Mouse (Mus musculus) limb, embryonic 11.5 days (tissue): Measurements from ENCODE around the gene Il1r1. TPM values are rescaled to one million over a fixed set of nuclear protein-coding genes. Genes with fewer than 3 reads are reported as not detected.

Experiments
- ATAC-seq: fragments of 200-750 bp; cut with Nextera tagmentation; 2 replicates; pipeline ENCODE4 v1.8.0; 2017; ENCODE audit warnings: low read depth; ENCODE audit not compliant: insufficient number of reproducible peaks, low FRiP score, low TSS enrichment
- DNase-seq: peaks from one replicate; pipeline ENCODE4 v3.0.0-alpha.2; 2015; ENCODE audit warnings: low spot score
- H3K27ac ChIP-seq: fragments of 300-500 bp; sonication (generic); replicated peaks from 2 replicates; pipeline ENCODE4 v1.5.1; 2014; ENCODE audit warnings: low read depth, mild to moderate bottlenecking, low read length
- H3K27me3 ChIP-seq: fragments of 300-500 bp; sonication (generic); 2 replicates; pipeline ENCODE4 v1.6.1; 2014; ENCODE audit warnings: mild to moderate bottlenecking, low read length, mixed read lengths; ENCODE audit not compliant: control insufficient read depth, insufficient read depth
- H3K36me3 ChIP-seq: fragments of 300-500 bp; sonication (generic); 2 replicates; pipeline ENCODE4 v1.6.1; 2014; ENCODE audit warnings: mild to moderate bottlenecking, low read length, moderate library complexity, mixed read lengths; ENCODE audit not compliant: control insufficient read depth, insufficient read depth
- H3K4me1 ChIP-seq: fragments of 300-500 bp; sonication (generic); 2 replicates; pipeline ENCODE4 v1.6.1; 2014; ENCODE audit warnings: low read length, mixed read lengths; ENCODE audit not compliant: control insufficient read depth, insufficient read depth
- H3K4me2 ChIP-seq: fragments of 300-500 bp; sonication (generic); 2 replicates; pipeline ENCODE4 v1.6.1; 2014; ENCODE audit warnings: low read depth, mild to moderate bottlenecking, moderate library complexity; ENCODE audit not compliant: severe bottlenecking
- H3K4me3 ChIP-seq: fragments of 300-500 bp; sonication (generic); 2 replicates; pipeline ENCODE4 v1.5.1; 2014; ENCODE audit warnings: low read depth, low read length
- H3K9ac ChIP-seq: fragments of 300-500 bp; sonication (generic); 2 replicates; pipeline ENCODE4 v1.6.1; 2014; ENCODE audit warnings: mild to moderate bottlenecking, low read length
- H3K9me3 ChIP-seq: fragments of 300-500 bp; sonication (generic); 2 replicates; pipeline ENCODE4 v1.6.1; 2016; ENCODE audit warnings: low read length; ENCODE audit not compliant: control insufficient read depth
- WGBS: fragments of 180-500 bp; shearing (Covaris S2); extraction: QIAGEN DNeasy Blood & Tissue Kit; methylation state at CpG from one replicate; pipeline ENCODE4 v1.1.7; 2014; 5-methylcytosine and 5-hydroxymethylcytosine counted together
- polyA plus RNA-seq: library from polyadenylated mRNA; unstranded; fragments of >200 nt; fragmentation: Nextera tagmentation; extraction: Ambion mirVana; gene quantifications from 2 replicates; pipeline ENCODE4 v1.2.1, GENCODE M21; 2014

Il1r1 gene
- polyA plus RNA-seq, 1 experiment from 2014 or later, result 1.8 TPM

DNA sequence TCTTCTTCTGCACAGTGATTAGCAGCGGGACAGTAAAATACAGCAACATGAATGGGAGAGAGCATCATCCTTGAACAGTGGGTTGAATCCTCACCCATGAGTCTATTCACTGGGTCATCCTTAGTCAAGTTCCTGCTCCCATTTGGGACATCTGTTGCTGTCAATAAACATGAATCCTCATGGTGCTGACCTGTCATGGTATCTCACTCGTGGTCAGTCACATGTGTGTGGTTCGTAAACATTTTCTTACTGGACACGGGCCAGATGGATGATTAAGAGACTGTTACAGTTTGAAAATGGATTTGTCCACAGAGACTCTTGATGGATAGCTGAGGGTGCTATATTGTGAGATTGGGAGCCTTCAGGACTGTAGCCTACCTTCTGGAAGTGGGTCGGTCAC lies 29.1 kb downstream of the Il1r1 start:
- Histone ChIP-seq H3K36me3 (no peaks in the 10 kb centered on the region), H3K27me3 (no peaks in the 10 kb centered on the region), H3K9me3 (no peaks in the 10 kb centered on the region), H3K4me1 (no peaks in the 10 kb centered on the region), H3K4me2 (no peak overlapping the region), H3K27ac (no peak overlapping the region), H3K9ac (no peak overlapping the region), H3K4me3 (no peak overlapping the region)
- 83% methylated on average over 5 of the region's 5 CpGs for WGBS
- DNase-seq (no peak), ATAC-seq (no peak)

GRCm38 (mm10) chr1:40254347-40255057 lies 29.6 kb downstream of the Il1r1 start:
- ATAC-seq (no peak), DNase-seq (no peak)
- Histone ChIP-seq H3K4me2 (no peak overlapping the region), H3K9ac (no peak overlapping the region), H3K27me3 (no peaks in the 10 kb centered on the region), H3K9me3 (no peaks in the 10 kb centered on the region), H3K27ac (no peak overlapping the region), H3K4me1 (no peaks in the 10 kb centered on the region), H3K4me3 (no peak overlapping the region), H3K36me3 (no peaks in the 10 kb centered on the region)
- WGBS, result 71% methylated on average over 3 of the region's 3 CpGs

DNA sequence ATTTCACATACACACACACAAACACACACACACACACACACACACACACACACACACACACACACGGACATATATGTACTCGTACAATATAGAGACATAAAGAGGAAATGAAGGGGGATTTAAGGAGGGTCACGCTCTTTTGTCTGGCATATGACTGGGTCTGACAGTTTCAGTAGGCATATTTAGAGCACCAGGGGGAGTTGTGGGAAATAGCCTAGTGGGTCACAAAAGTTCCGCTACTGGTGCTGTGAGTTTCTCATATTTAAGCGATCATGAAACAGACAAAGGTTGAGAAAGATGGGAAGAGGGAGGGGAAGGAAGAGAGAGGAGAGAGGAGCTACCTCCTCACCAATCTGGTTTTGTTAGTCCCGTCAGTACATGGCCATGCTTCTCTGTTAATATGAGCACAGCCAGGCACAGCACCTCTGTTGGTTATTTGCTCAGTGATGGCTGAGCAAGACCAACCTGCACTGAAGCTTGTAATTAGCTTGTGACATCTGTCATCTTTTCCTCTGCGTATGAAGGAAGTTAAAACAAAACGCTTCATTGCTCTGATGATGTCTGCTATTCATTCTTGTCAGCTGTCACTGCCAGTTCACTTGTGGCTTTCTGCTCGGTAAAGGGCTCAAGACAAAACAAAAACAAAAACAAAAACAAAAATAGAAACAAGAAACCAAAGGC lies 37.7 kb downstream of the Il1r1 start:
- Histone ChIP-seq H3K9ac (no peak overlapping the region), H3K27me3 (no peaks in the 10 kb centered on the region), H3K36me3 (no peaks in the 10 kb centered on the region), H3K9me3 (no peaks in the 10 kb centered on the region), H3K4me2 (no peak overlapping the region), H3K4me1 (0 out of 2 replicates have a peak, but pooled peaks cover 3% of the 10 kb centered on the region), H3K4me3 (no peak overlapping the region), H3K27ac (no peak overlapping the region)
- ATAC-seq (no peak), DNase-seq (no peak)
- WGBS, result 87% methylated on average over 9 of the region's 9 CpGs

DNA sequence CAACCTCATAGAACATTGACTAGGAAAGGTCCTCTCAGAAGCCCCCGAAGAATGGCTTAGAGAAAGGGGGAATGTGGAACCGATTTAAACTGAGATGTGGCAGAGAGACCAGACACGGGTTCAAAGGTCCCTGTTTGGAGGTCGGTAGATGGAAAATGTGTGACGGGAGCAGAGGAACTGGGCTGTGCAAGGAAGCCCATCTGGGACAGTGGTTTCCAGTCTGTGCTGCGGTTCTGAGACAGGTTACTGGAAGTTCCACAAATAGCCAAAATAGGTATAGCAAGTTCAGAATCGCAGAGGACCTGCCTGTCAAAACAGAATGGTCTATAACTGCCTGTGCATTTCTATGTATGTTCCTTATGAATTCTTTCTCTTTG lies 38.2 kb downstream of the Il1r1 start:
- H3K9me3 ChIP-seq, result no peaks in the 10 kb centered on the region
- 0 out of 2 replicates have a peak, but pooled peaks cover 3% of the 10 kb centered on the region for H3K4me1 ChIP-seq
- H3K9ac ChIP-seq, result no peak overlapping the region
- H3K27ac ChIP-seq, result no peak overlapping the region
- no peak overlapping the region for H3K4me3 ChIP-seq
- ATAC-seq (no peak), DNase-seq (no peak)
- no peaks in the 10 kb centered on the region for H3K36me3 ChIP-seq
- 72% methylated on average over 7 of the region's 7 CpGs for WGBS
- no peak overlapping the region for H3K4me2 ChIP-seq
- no peaks in the 10 kb centered on the region for H3K27me3 ChIP-seq

DNA sequence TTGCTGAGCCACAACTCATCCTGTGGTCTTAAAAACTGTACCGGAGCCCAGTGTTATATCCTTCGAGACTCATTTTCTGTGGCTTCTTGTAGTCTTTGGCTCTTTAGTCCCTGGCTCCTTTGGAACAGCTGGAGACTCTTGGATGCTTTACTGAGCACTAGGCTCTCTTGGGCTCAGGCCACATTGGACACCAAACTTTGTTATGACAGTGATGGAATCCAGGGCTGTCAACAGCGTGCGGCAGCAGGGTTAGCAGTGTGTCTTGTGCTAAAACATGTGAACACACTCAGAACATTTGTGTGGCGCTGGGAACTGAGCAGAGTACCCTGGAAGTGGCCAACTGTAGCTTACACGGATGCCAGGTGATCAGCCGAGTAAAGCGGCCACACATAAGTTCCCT lies 38.8 kb downstream of the Il1r1 start:
- no peaks in the 10 kb centered on the region for H3K9me3 ChIP-seq
- 96% methylated on average over 8 of the region's 8 CpGs for WGBS
- H3K9ac ChIP-seq, result no peak overlapping the region
- no peaks in the 10 kb centered on the region for H3K27me3 ChIP-seq
- H3K4me2 ChIP-seq, result no peak overlapping the region
- 0 out of 2 replicates have a peak, but pooled peaks cover 3% of the 10 kb centered on the region for H3K4me1 ChIP-seq
- no peaks in the 10 kb centered on the region for H3K36me3 ChIP-seq
- ATAC-seq, result no peak
- H3K27ac ChIP-seq, result no peak overlapping the region
- DNase-seq, result no peak
- no peak overlapping the region for H3K4me3 ChIP-seq

DNA sequence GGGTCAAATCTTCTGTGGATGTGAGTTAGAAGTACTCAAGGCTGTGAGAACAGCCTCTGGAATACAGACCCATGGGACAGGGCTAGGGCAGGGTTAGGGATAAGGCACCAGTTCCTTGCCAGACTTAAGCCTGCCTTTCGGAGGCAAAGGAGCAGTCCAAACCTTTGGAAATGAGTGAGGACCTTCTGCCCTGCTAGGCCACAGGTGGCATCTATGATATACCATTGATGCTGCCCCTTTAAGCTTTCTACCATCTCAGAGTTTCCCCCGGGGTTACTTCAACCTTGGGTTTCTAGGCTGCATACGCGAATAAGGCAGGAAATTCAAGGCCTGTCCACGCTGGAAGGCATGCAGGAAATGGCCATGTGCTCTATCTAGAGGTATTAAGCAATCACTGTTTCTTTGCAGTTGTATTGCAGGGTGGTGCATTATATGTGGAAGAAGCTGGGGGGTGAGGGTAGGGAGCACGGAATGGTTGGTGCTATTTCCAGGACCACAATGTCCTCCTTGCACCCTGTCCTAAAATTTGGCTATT lies 40.5 kb downstream of the Il1r1 start:
- no peak overlapping the region for H3K4me3 ChIP-seq
- 0 out of 2 replicates have a peak, but pooled peaks cover 3% of the 10 kb centered on the region for H3K4me1 ChIP-seq
- H3K9me3 ChIP-seq, result no peaks in the 10 kb centered on the region
- H3K4me2 ChIP-seq, result no peak overlapping the region
- H3K27ac ChIP-seq, result no peak overlapping the region
- no peak for ATAC-seq
- no peaks in the 10 kb centered on the region for H3K36me3 ChIP-seq
- 86% methylated on average over 6 of the region's 6 CpGs for WGBS
- no peak overlapping the region for H3K9ac ChIP-seq
- no peaks in the 10 kb centered on the region for H3K27me3 ChIP-seq
- DNase-seq, result no peak

- peak overlapping the region; percentile 43 for H3K4me3 ChIP-seq
- WGBS, result 3% methylated on average over 36 of the region's 36 CpGs
- H3K4me1 ChIP-seq, result 0 out of 2 replicates have a peak, but pooled peaks cover 3% of the 10 kb centered on the region
These were observed 41.8 kb downstream of the Il1r1 start for GRCm38 (mm10) chr1:40266431-40267260.

GRCm38 (mm10) chr1:40267846-40268245 lies 43.0 kb downstream of the Il1r1 start:
- Histone ChIP-seq H3K27me3 (no peaks in the 10 kb centered on the region), H3K9ac (no peak overlapping the region), H3K36me3 (no peaks in the 10 kb centered on the region), H3K4me3 (no peak overlapping the region), H3K9me3 (no peaks in the 10 kb centered on the region; the same call in 1 of the 2 replicates), H3K4me1 (0 out of 2 replicates have a peak, but pooled peaks cover 3% of the 10 kb centered on the region), H3K4me2 (no peak overlapping the region), H3K27ac (no peak overlapping the region)
- WGBS, result 84% methylated on average over 6 of the region's 6 CpGs
- no peak for ATAC-seq
- DNase-seq, result no peak

More at GRCm38 (mm10) chr1:40266431-40267260, 41.8 kb downstream of the Il1r1 start:
- H3K9ac ChIP-seq, result peak overlapping the region; percentile 70
- peak overlapping the region; percentile 83 for H3K4me2 ChIP-seq
- ATAC-seq (peak; percentile 86; the same call in 1 of the 2 replicates), DNase-seq (peak; percentile 77)
- H3K27ac ChIP-seq, result no peak overlapping the region
- H3K27me3 ChIP-seq, result no peaks in the 10 kb centered on the region
- H3K9me3 ChIP-seq, result no peaks in the 10 kb centered on the region; the same call in 1 of the 2 replicates
- H3K36me3 ChIP-seq, result no peaks in the 10 kb centered on the region
